Mouse (Mus musculus) heart, adult 2 months (tissue): ENCODE measurements around the gene Gabrd. TPM values are rescaled to one million over a fixed set of nuclear protein-coding genes. Genes with fewer than 3 reads are reported as not detected.
"Not testable (repeated sequence)": the region's sequence is repeated elsewhere in the genome, so short reads cannot be mapped to it uniquely, and the experiment has no call there.

Experiments
- DNase-seq, 2 experiments: peaks; one replicate each; pipeline ENCODE4 v3.0.0; 2021
- H3K27ac ChIP-seq: fragments of 200-600 bp; 2 replicates; pipeline ENCODE4 v1.8.1; 2022
- H3K27me3 ChIP-seq: fragments of 200-500 bp; 2 replicates; pipeline ENCODE4 v1.6.1; 2012; ENCODE audit warnings: mild to moderate bottlenecking, low read length, inconsistent platforms, mixed read lengths; ENCODE audit not compliant: control insufficient read depth, insufficient read depth
- H3K36me3 ChIP-seq: fragments of 200-500 bp; 2 replicates; pipeline ENCODE4 v1.6.1; 2012; ENCODE audit warnings: low read length, inconsistent platforms; ENCODE audit not compliant: control insufficient read depth, insufficient read depth
- H3K4me1 ChIP-seq: fragments of 200-500 bp; 2 replicates; pipeline ENCODE4 v1.6.1; 2011; ENCODE audit warnings: low read length; ENCODE audit not compliant: control insufficient read depth, insufficient read depth
- H3K4me3 ChIP-seq: fragments of 200-600 bp; 2 replicates; pipeline ENCODE4 v1.8.1; 2022
- H3K79me2 ChIP-seq: fragments of 200-500 bp; replicated peaks from 2 replicates; pipeline ENCODE4 v1.6.1; 2012; ENCODE audit warnings: mild to moderate bottlenecking, inconsistent platforms, low read length, moderate library complexity, mixed read lengths; ENCODE audit not compliant: control insufficient read depth, insufficient read depth
- H3K9ac ChIP-seq: fragments of 200-500 bp; 2 replicates; pipeline ENCODE4 v1.6.1; 2012; ENCODE audit warnings: low read depth, mild to moderate bottlenecking, control low read depth, inconsistent platforms, low read length, mixed read lengths
- CTCF ChIP-seq: fragments of 200-600 bp; IDR thresholded peaks from 2 replicates; pipeline ENCODE4 v1.8.1; 2022; ENCODE audit warnings: antibody characterized with exemption, mild to moderate bottlenecking, moderate library complexity
- EP300 ChIP-seq: fragments of 200-500 bp; IDR thresholded peaks from 2 replicates; pipeline ENCODE4 v1.6.1; 2011; ENCODE audit warnings: low read depth, low read length, control low read depth; ENCODE audit not compliant: insufficient read depth
- POLR2A ChIP-seq: fragments of 200-500 bp; IDR thresholded peaks from 2 replicates; pipeline ENCODE4 v1.6.1; 2011; ENCODE audit warnings: mild to moderate bottlenecking, low read depth, low read length, control low read depth; ENCODE audit not compliant: insufficient read depth
- WGBS: fragments of 180-500 bp; shearing (Covaris S2); methylation state at CpG from one replicate; pipeline ENCODE4 v1.1.7; 2018; 5-methylcytosine and 5-hydroxymethylcytosine counted together
- intact Hi-C: fragments of 180-260 bp; cut with DNase I; formaldehyde crosslinking; loops from one replicate; pipeline ENCODE4 v1.15.1; 2025
- polyA plus RNA-seq: library from polyadenylated mRNA; depleted of rRNA; stranded (reverse); fragments of >200 nt; gene quantifications from 2 replicates; pipeline ENCODE4 v1.2.3, GENCODE M21; 2012
- total RNA-seq, 2 experiments: library from RNA; stranded (reverse); gene quantifications; 2 replicates each; pipeline ENCODE4 v1.2.3; 2021

Gabrd gene
- total and polyA plus RNA-seq, 3 experiments, result 0.06 TPM; not detected in 2

GRCm38 (mm10) chr4:155426272-155426671 is 28.4 kb upstream of the Gabrd start:
- no peak overlapping the region for H3K9ac ChIP-seq
- H3K27me3 ChIP-seq, result no peaks in the 10 kb centered on the region
- TF ChIP-seq POLR2A, result no peak
- TF ChIP-seq EP300, result no peak
- no peak for TF ChIP-seq CTCF
- no peaks in the 10 kb centered on the region for H3K36me3 ChIP-seq
- intact Hi-C loops, result no loop called here
- H3K4me1 ChIP-seq, result peaks cover 4% of the 10 kb centered on the region; the same call in 1 of the 2 replicates
- no peak overlapping the region for H3K27ac ChIP-seq
- 69% methylated on average over 6 of the region's 6 CpGs for WGBS
- H3K4me3 ChIP-seq, result no peak overlapping the region
- no peak for DNase-seq
- no peaks in the 10 kb centered on the region for H3K79me2 ChIP-seq

- WGBS, result 80% methylated on average over 5 of the region's 5 CpGs
- H3K9ac ChIP-seq, result no peak overlapping the region
Measured at GRCm38 (mm10) chr4:155423988-155424387, 26.1 kb upstream of the Gabrd start.

DNA sequence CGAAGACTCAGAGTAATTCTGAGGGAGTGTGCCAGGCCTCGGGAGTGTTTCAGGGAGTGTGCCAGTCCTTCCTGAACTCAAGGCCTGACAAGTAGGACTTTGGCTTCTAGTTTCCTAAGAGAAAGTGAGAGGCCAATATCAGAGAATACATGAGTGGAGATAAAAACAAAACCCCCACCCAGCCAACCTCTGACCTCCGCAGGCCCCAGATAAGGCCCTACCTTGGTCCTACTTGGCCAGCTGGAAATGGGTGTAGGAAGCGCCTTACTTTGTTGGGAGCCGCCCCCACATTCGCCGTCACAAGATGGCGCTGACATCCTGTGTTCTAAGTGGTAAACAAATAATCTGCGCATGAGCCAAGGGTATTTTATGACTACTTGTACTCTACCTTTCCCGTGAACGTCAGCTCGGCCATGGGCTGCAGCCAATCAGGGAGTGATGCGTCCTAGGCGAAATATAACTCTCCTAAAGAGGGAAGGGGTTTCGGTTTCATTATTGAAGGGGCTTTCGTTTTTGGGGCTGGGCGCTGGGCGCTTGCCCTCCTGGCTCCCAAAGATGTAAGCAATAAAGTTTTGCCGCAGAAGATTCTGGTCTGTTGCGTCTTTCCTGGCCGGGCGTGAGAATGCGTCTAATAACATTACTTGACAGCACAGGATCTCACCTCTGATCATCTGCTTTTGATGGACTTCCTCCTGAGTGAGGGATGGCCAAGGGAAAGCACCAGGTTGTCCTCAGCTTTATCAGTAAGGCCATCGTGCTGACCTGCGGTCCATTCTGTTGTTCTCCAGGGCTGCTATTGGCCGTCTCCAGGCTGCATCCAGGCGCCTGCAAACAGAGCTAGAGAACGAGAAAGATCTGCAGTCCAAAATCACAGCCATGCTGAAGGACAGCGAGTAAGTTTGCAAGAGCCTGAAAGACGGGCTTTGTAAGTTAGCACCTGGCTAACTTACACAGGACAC is 23.8 kb upstream of the Gabrd start:
- H3K4me3 ChIP-seq, H3K9ac ChIP-seq, H3K27me3 ChIP-seq, DNase-seq, H3K27ac ChIP-seq, H3K79me2 ChIP-seq, H3K36me3 ChIP-seq, H3K4me1 ChIP-seq, intact Hi-C loops: not testable (repeated sequence)
- WGBS, result 79% methylated on average over 23 of the region's 30 CpGs

More at GRCm38 (mm10) chr4:155423988-155424387, 26.1 kb upstream of the Gabrd start:
- TF ChIP-seq POLR2A (no peak), CTCF (no peak), EP300 (no peak)
- Histone ChIP-seq H3K79me2 (no peaks in the 10 kb centered on the region), H3K36me3 (no peaks in the 10 kb centered on the region), H3K27me3 (no peaks in the 10 kb centered on the region), H3K27ac (no peak overlapping the region), H3K4me1 (peaks cover 6% of the 10 kb centered on the region), H3K4me3 (no peak overlapping the region)
- no peak for DNase-seq
- intact Hi-C loops, result no loop called here

DNA sequence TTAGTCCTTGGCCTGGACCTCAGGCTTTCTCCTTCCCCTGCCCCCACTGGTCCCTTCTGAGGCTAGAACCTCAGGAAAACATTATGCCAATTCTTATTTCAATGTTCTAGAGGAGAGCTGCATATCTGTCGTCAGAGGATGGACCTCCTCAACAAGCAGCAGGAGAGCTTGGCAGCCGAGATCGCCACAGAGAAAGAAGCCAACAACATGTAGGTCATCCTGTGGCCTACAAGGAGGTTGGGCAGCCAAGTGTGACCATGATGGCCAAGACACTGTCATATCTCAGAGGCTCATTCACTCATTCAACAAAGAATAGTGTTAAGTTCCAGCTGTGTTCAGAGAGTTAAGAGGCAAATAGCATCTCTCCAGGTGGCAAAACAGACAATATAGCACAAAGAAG is 22.2 kb upstream of the Gabrd start:
- no peak overlapping the region for H3K9ac ChIP-seq
- peak in 1 of 2 experiments; percentile 14 for DNase-seq
- no peak overlapping the region for H3K4me3 ChIP-seq
- no peak overlapping the region for H3K27ac ChIP-seq
- peaks cover 2% of the 10 kb centered on the region for H3K4me1 ChIP-seq
- intact Hi-C loops, result no loop called here
- no peaks in the 10 kb centered on the region for H3K36me3 ChIP-seq
- no peaks in the 10 kb centered on the region for H3K27me3 ChIP-seq
- H3K79me2 ChIP-seq, result no peaks in the 10 kb centered on the region
- 64% methylated on average over 3 of the region's 3 CpGs for WGBS
- TF ChIP-seq POLR2A (no peak), EP300 (no peak), CTCF (no peak)

DNA sequence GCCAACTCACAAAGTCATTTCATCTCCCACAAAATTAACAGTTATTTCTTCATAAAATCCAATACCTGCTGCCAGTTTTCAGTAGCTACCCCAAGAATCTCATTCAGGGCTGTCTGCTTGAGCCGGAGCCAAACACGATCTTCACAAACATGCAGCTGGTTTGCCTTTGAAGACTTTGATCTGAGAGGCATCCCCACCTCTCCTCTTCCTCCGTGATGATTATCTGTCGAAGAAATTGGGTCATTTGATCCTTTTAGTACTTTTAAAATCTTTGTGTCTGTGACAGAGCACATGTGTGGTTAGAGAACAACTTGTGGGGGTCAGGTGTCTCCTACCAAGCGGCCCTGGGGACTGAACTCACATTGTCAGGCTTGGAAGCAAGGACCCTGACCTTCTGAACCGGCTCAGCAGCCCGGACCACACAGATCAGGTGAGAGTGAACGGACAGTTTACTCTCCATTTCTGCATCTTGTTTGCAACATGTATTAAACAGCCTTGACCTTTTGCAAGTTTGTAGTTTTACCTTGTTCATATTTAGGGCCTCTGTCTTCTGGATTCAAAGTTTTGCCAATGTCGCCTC is 16.8 kb upstream of the Gabrd start:
- WGBS, result 79% methylated on average over 9 of the region's 9 CpGs
- no peak overlapping the region for H3K27ac ChIP-seq
- intact Hi-C loops, result no loop called here

More for the DNA sequence above, 16.8 kb upstream of the Gabrd start:
- Histone ChIP-seq H3K4me1 (no peaks in the 10 kb centered on the region), H3K4me3 (no peak overlapping the region), H3K36me3 (no peaks in the 10 kb centered on the region), H3K27me3 (no peaks in the 10 kb centered on the region; the same call in 1 of the 2 replicates), H3K79me2 (no peaks in the 10 kb centered on the region), H3K9ac (no peak overlapping the region)
- TF ChIP-seq CTCF (no peak), POLR2A (no peak), EP300 (no peak)
- no peak for DNase-seq
